Mouse (Mus musculus) kidney, adult 18-20 months (tissue): ENCODE results near the gene Cpe.
A peak's percentile ranks its signal among the peaks of the same experiment; 100 is the strongest.

Experiments
- DNase-seq: peaks from one replicate; pipeline ENCODE4 v3.0.0; 2021

The Cpe gene

GRCm38 (mm10) chr8:64692651-64693201 lies at the start of gene Cpe:
Gene Cpe, minus strand, starts transcription at chr8:64693054.
- peak; percentile 77 for DNase-seq

- no peak for DNase-seq
Observed at GRCm38 (mm10) chr8:64740547-64741211, 47.8 kb upstream of the Cpe start.

GRCm38 (mm10) chr8:64738916-64739315 lies 46.1 kb upstream of the Cpe start:
- no peak for DNase-seq

GRCm38 (mm10) chr8:64736767-64737323 lies 44.0 kb upstream of the Cpe start:
- no peak for DNase-seq

- DNase-seq, result no peak
Observed at GRCm38 (mm10) chr8:64735161-64735560, 42.3 kb upstream of the Cpe start.

- peak; percentile 95 for DNase-seq
Observed at GRCm38 (mm10) chr8:64733271-64733943, 40.6 kb upstream of the Cpe start, which contains the start of gene Msmo1. Gene Msmo1, minus strand, starts transcription at chr8:64733792.

GRCm38 (mm10) chr8:64732596-64732995 lies 39.7 kb upstream of the Cpe start:
- DNase-seq, result no peak

- DNase-seq, result no peak
Observed at GRCm38 (mm10) chr8:64728156-64728555, 35.3 kb upstream of the Cpe start.

- DNase-seq, result no peak
Observed at GRCm38 (mm10) chr8:64726190-64726695, 33.4 kb upstream of the Cpe start.

- DNase-seq, result no peak
Observed at GRCm38 (mm10) chr8:64723206-64723605, 30.4 kb upstream of the Cpe start.

- no peak for DNase-seq
Observed at GRCm38 (mm10) chr8:64717868-64718267, 25.0 kb upstream of the Cpe start.

GRCm38 (mm10) chr8:64712499-64712898 lies 19.6 kb upstream of the Cpe start:
- DNase-seq, result no peak

GRCm38 (mm10) chr8:64711544-64711943 lies 18.7 kb upstream of the Cpe start:
- DNase-seq, result no peak

GRCm38 (mm10) chr8:64707481-64707880 lies 14.6 kb upstream of the Cpe start:
- no peak for DNase-seq

- DNase-seq, result no peak
Observed at GRCm38 (mm10) chr8:64703191-64703590, 10.3 kb upstream of the Cpe start.

GRCm38 (mm10) chr8:64691591-64692401 lies 1.1 kb downstream of the Cpe start:
- DNase-seq, result no peak

- no peak for DNase-seq
Observed at GRCm38 (mm10) chr8:64690845-64691244, 2.0 kb downstream of the Cpe start.

GRCm38 (mm10) chr8:64690306-64690705 lies 2.5 kb downstream of the Cpe start:
- DNase-seq, result no peak

GRCm38 (mm10) chr8:64688741-64689140 lies 4.1 kb downstream of the Cpe start:
- no peak for DNase-seq

- DNase-seq, result no peak
Observed at GRCm38 (mm10) chr8:64688161-64688560, 4.7 kb downstream of the Cpe start.

- DNase-seq, result no peak
Observed at GRCm38 (mm10) chr8:64682501-64682900, 10.4 kb downstream of the Cpe start.

- DNase-seq, result no peak
Observed at GRCm38 (mm10) chr8:64676381-64676780, 16.5 kb downstream of the Cpe start.
